Mouse (Mus musculus): ENCODE results near the gene Tmem123. TPM values are rescaled to one million over a fixed set of nuclear protein-coding genes. Genes with fewer than 3 reads are reported as not detected.

The Tmem123 gene
- polyA plus RNA-seq, 1 experiment from 2014 or later = 23.7 TPM

- Histone ChIP-seq H3K9me3 (no peaks in the 10 kb centered on the region), H3K27me3 (no peaks in the 10 kb centered on the region), H3K27ac (replicated peaks) (no peak overlapping the region), H3K9ac (no peak overlapping the region), H3K4me3 (no peak overlapping the region), H3K4me2 (no peak overlapping the region), H3K36me3 (peaks cover 7% of the 10 kb centered on the region; the same call in 1 of the 2 replicates), H3K4me1 (replicated peaks) (no peaks in the 10 kb centered on the region)
- no peak for ATAC-seq (ENCODE audit: low FRiP score, low read depth)
- WGBS = 92% methylated on average over 2 of the region's 2 CpGs
Measured at GRCm38 (mm10) chr9:7793561-7793960, 29.7 kb downstream of the Tmem123 start.

- Histone ChIP-seq H3K4me3 (no peak overlapping the region), H3K9me3 (no peaks in the 10 kb centered on the region), H3K4me1 (replicated peaks) (no peaks in the 10 kb centered on the region), H3K9ac (no peak overlapping the region), H3K27me3 (no peaks in the 10 kb centered on the region), H3K27ac (replicated peaks) (no peak overlapping the region), H3K4me2 (no peak overlapping the region), H3K36me3 (peaks cover 7% of the 10 kb centered on the region; the same call in 1 of the 2 replicates)
- no peak for ATAC-seq (ENCODE audit: low FRiP score, low read depth)
Measured at GRCm38 (mm10) chr9:7795581-7795980, 31.7 kb downstream of the Tmem123 start.

GRCm38 (mm10) chr9:7796129-7796864 is 32.5 kb downstream of the Tmem123 start:
- 55% methylated on average over 6 of the region's 6 CpGs for WGBS
- peaks cover 2% of the 10 kb centered on the region; the same call in 1 of the 2 replicates for H3K36me3 ChIP-seq
- ATAC-seq (ENCODE audit: low FRiP score, low read depth) = no peak
- H3K27me3 ChIP-seq = no peaks in the 10 kb centered on the region
- no peaks in the 10 kb centered on the region for H3K4me1 ChIP-seq (replicated peaks)
- no peak overlapping the region for H3K4me2 ChIP-seq
- no peaks in the 10 kb centered on the region for H3K9me3 ChIP-seq
- H3K27ac ChIP-seq (replicated peaks) = no peak overlapping the region
- no peak overlapping the region for H3K9ac ChIP-seq
- no peak overlapping the region for H3K4me3 ChIP-seq

GRCm38 (mm10) chr9:7797542-7797941 is 33.7 kb downstream of the Tmem123 start:
- no peak for ATAC-seq (ENCODE audit: low FRiP score, low read depth)
- no peaks in the 10 kb centered on the region for H3K36me3 ChIP-seq
- H3K4me2 ChIP-seq = no peak overlapping the region
- H3K27ac ChIP-seq (replicated peaks) = no peak overlapping the region
- 90% methylated on average over 2 of the region's 2 CpGs for WGBS
- no peak overlapping the region for H3K4me3 ChIP-seq
- H3K4me1 ChIP-seq (replicated peaks) = no peaks in the 10 kb centered on the region
- no peaks in the 10 kb centered on the region for H3K9me3 ChIP-seq
- H3K9ac ChIP-seq = no peak overlapping the region
- no peaks in the 10 kb centered on the region for H3K27me3 ChIP-seq

GRCm38 (mm10) chr9:7798555-7798954 is 34.7 kb downstream of the Tmem123 start:
- Histone ChIP-seq H3K9me3 (no peaks in the 10 kb centered on the region), H3K36me3 (no peaks in the 10 kb centered on the region), H3K4me3 (no peak overlapping the region), H3K27me3 (no peaks in the 10 kb centered on the region), H3K9ac (no peak overlapping the region), H3K27ac (replicated peaks) (no peak overlapping the region), H3K4me1 (replicated peaks) (no peaks in the 10 kb centered on the region), H3K4me2 (no peak overlapping the region)
- WGBS = 96% methylated on average over 3 of the region's 3 CpGs
- no peak for ATAC-seq (ENCODE audit: low FRiP score, low read depth)

- Histone ChIP-seq H3K27me3 (no peaks in the 10 kb centered on the region), H3K9ac (no peak overlapping the region), H3K4me1 (replicated peaks) (no peaks in the 10 kb centered on the region), H3K9me3 (no peaks in the 10 kb centered on the region; the same call in 1 of the 2 replicates), H3K4me3 (no peak overlapping the region), H3K4me2 (no peak overlapping the region), H3K36me3 (no peaks in the 10 kb centered on the region), H3K27ac (replicated peaks) (no peak overlapping the region)
- 65% methylated on average over 5 of the region's 5 CpGs for WGBS
- no peak for ATAC-seq (ENCODE audit: low FRiP score, low read depth)
Measured at GRCm38 (mm10) chr9:7805101-7805506, 41.3 kb downstream of the Tmem123 start.

GRCm38 (mm10) chr9:7822758-7823157 is 58.9 kb downstream of the Tmem123 start:
- no peaks in the 10 kb centered on the region for H3K9me3 ChIP-seq
- peaks cover 40% of the 10 kb centered on the region for H3K36me3 ChIP-seq
- no peak overlapping the region for H3K27ac ChIP-seq (replicated peaks)
- WGBS = 85% methylated on average over 3 of the region's 3 CpGs
- H3K4me2 ChIP-seq = no peak overlapping the region
- no peaks in the 10 kb centered on the region for H3K4me1 ChIP-seq (replicated peaks)
- no peak overlapping the region for H3K4me3 ChIP-seq
- no peaks in the 10 kb centered on the region for H3K27me3 ChIP-seq
- no peak for ATAC-seq (ENCODE audit: low FRiP score, low read depth)
- H3K9ac ChIP-seq = no peak overlapping the region

- H3K27me3 ChIP-seq = no peaks in the 10 kb centered on the region
- 92% methylated on average over 5 of the region's 5 CpGs for WGBS
- no peaks in the 10 kb centered on the region for H3K9me3 ChIP-seq
- no peak for ATAC-seq (ENCODE audit: low FRiP score, low read depth)
- peaks cover 6% of the 10 kb centered on the region for H3K4me1 ChIP-seq (replicated peaks)
- H3K27ac ChIP-seq (replicated peaks) = no peak overlapping the region
- no peak overlapping the region for H3K4me2 ChIP-seq
- H3K4me3 ChIP-seq = no peak overlapping the region
- peaks cover 23% of the 10 kb centered on the region for H3K36me3 ChIP-seq
- H3K9ac ChIP-seq = no peak overlapping the region
Measured at GRCm38 (mm10) chr9:7824916-7825315, 61.1 kb downstream of the Tmem123 start.

- Histone ChIP-seq H3K9ac (no peak overlapping the region), H3K4me3 (no peak overlapping the region), H3K36me3 (peaks cover 11% of the 10 kb centered on the region), H3K4me1 (replicated peaks) (peaks cover 38% of the 10 kb centered on the region), H3K9me3 (no peaks in the 10 kb centered on the region), H3K27me3 (no peaks in the 10 kb centered on the region), H3K4me2 (no peak overlapping the region), H3K27ac (replicated peaks) (no peak overlapping the region)
- WGBS = 97% methylated on average over 4 of the region's 4 CpGs
- ATAC-seq (ENCODE audit: low FRiP score, low read depth) = no peak
Measured at GRCm38 (mm10) chr9:7828706-7829105, 64.9 kb downstream of the Tmem123 start.

- H3K4me3 ChIP-seq = no peak overlapping the region
- peaks cover 16% of the 10 kb centered on the region for H3K36me3 ChIP-seq
- no peaks in the 10 kb centered on the region for H3K9me3 ChIP-seq
- peak overlapping the region; percentile 38; the same call in 1 of the 2 replicates for H3K4me2 ChIP-seq
- H3K9ac ChIP-seq = no peak overlapping the region
- no peaks in the 10 kb centered on the region for H3K27me3 ChIP-seq
- 85% methylated on average over 9 of the region's 9 CpGs for WGBS
- 0 out of 2 replicates have a peak, but pooled peaks have one; percentile 45 for ATAC-seq (ENCODE audit: low FRiP score, low read depth)
- peaks cover 48% of the 10 kb centered on the region for H3K4me1 ChIP-seq (replicated peaks)
- H3K27ac ChIP-seq (replicated peaks) = no peak overlapping the region
Measured at GRCm38 (mm10) chr9:7829531-7830528, 66.0 kb downstream of the Tmem123 start.

GRCm38 (mm10) chr9:7833421-7833820 is 69.6 kb downstream of the Tmem123 start:
- Histone ChIP-seq H3K4me1 (replicated peaks) (peaks cover 62% of the 10 kb centered on the region), H3K9ac (no peak overlapping the region), H3K36me3 (peaks cover 8% of the 10 kb centered on the region), H3K4me2 (peak overlapping the region; percentile 40), H3K4me3 (no peak overlapping the region), H3K27me3 (no peaks in the 10 kb centered on the region), H3K9me3 (no peaks in the 10 kb centered on the region), H3K27ac (replicated peaks) (no peak overlapping the region)
- no peak for ATAC-seq (ENCODE audit: low FRiP score, low read depth)
- 93% methylated on average over 6 of the region's 6 CpGs for WGBS

GRCm38 (mm10) chr9:7835302-7835701 is 71.5 kb downstream of the Tmem123 start:
- no peak for ATAC-seq (ENCODE audit: low FRiP score, low read depth)
- 92% methylated on average over 1 of the region's 1 CpGs for WGBS
- Histone ChIP-seq H3K4me3 (0 out of 2 replicates have a peak overlapping the region, but pooled peaks have one; percentile 60), H3K9me3 (no peaks in the 10 kb centered on the region), H3K27ac (replicated peaks) (no peak overlapping the region), H3K9ac (no peak overlapping the region), H3K4me1 (replicated peaks) (peaks cover 52% of the 10 kb centered on the region), H3K36me3 (peaks cover 8% of the 10 kb centered on the region), H3K27me3 (no peaks in the 10 kb centered on the region), H3K4me2 (peak overlapping the region; percentile 79)

Measured in hindbrain, embryonic 15.5 days (tissue).